Mouse (Mus musculus): ENCODE results near the gene Zfp169. TPM values are rescaled to one million over a fixed set of nuclear protein-coding genes. Genes with fewer than 3 reads are reported as not detected.

Zfp169 gene
- polyA plus RNA-seq, 1 experiment from 2014 or later = 4.9 TPM

DNA sequence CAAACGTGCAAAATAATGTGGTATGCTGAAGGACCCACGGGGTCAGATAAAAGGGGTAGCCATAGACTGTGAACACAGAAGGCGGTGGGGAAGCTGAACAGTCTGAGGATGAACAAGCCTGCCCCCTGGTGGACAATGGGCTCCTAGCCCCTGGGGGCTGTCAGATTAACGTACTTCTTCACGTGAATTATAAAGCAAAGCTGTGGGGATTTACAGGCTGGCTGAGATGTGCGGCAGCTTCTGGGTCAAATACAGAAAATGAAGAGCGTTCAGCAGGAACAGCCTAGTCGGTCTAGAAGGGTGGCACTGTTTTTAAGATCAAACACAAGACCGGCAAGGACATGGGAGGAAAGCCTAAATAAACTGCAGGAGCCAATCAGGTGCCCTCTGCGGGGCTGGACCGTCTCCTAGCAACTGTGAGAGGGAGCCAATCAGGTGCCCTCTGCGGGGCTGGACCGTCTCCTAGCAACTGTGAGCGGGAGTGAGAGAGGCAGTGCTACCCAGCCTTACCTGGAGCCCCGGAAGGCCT, 15.5 kb downstream of the Zfp169 start:
- 11% methylated on average over 15 of the region's 15 CpGs for WGBS
- Histone ChIP-seq H3K27me3 (ENCODE audit: insufficient read depth, poor library complexity, severe bottlenecking) (no peaks in the 10 kb centered on the region), H3K9me3 (peaks cover 10% of the 10 kb centered on the region; the same call in 1 of the 2 replicates), H3K4me3 (peak overlapping the region; percentile 49), H3K27ac (no peak overlapping the region), H3K36me3 (peaks cover 40% of the 10 kb centered on the region), H3K4me1 (replicated peaks) (peaks cover 10% of the 10 kb centered on the region)
- DNase-seq (ENCODE audit: low spot score) = peak; percentile 81

DNA sequence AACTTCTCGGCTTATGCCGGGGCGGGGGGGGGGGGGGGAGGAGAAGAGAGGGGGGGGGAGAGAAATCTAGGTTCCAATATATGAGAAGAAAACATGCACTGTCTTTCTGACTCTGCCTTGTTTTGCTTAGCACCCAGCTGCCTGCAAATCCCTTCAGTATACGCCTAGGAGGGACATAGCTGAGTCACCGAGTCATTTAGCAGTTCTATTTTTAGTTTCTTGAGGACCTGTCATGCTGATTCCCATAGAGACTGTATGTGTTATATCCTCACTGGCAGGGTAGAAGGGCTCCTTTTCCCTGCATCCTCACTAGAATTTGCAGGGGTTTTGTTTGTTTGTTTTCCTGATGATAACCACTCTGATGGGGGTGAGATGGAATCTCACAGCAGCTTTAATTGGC, 20.1 kb downstream of the Zfp169 start:
- WGBS = 93% methylated on average over 5 of the region's 5 CpGs
- H3K36me3 ChIP-seq = peaks cover 76% of the 10 kb centered on the region

DNA sequence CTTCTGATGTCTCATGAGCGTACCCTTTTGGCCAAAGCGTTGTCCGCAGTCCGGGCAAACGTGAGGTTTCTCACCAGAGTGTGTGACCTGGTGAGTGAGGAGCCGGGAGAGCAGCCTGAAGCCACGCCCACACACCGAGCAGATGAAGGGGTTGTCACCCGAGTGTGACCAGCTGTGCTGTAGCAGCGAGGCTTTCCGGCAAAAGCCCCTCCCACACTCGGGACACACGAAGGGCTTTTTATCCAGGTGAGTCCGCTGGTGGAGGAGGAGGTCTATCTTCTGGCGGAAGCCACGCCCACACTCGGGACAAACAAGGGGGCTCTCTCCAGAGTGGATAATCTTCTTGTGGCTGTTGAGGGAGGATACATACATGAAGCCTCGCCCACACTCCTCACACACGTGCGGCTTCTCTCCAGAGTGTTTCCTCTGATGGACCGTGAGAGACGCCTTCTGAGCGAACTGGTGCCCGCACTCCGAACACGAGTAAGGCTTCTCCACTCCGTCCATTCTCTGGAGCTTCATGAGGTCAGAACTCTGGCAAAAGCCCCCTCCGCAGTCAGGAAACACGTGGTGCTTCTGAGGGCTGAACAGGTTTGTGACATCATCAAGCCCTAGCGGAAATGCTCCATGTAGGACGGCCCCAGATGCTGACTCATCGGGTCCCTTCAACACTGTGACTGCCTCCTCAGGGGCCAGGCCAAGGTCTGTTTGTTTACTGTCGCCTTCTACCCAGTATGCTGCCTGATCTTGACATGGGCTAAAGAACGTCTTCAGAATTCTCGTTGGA, 22.7 kb downstream of the Zfp169 start:
- no peak overlapping the region for H3K27ac ChIP-seq
- H3K4me1 ChIP-seq (replicated peaks) = no peaks in the 10 kb centered on the region
- WGBS = 92% methylated on average over 35 of the region's 35 CpGs
- no peak for DNase-seq (ENCODE audit: low spot score)
- no peak overlapping the region for H3K4me3 ChIP-seq
- H3K9me3 ChIP-seq = peaks cover 14% of the 10 kb centered on the region; the same call in 1 of the 2 replicates
- H3K36me3 ChIP-seq = peaks cover 87% of the 10 kb centered on the region
- H3K27me3 ChIP-seq (ENCODE audit: insufficient read depth, poor library complexity, severe bottlenecking) = no peaks in the 10 kb centered on the region

More for the DNA sequence above, 20.1 kb downstream of the Zfp169 start:
- Histone ChIP-seq H3K27ac (no peak overlapping the region), H3K4me3 (no peak overlapping the region), H3K9me3 (peaks cover 15% of the 10 kb centered on the region; the same call in 1 of the 2 replicates), H3K27me3 (ENCODE audit: insufficient read depth, poor library complexity, severe bottlenecking) (no peaks in the 10 kb centered on the region), H3K4me1 (replicated peaks) (peaks cover 8% of the 10 kb centered on the region)
- DNase-seq (ENCODE audit: low spot score) = no peak

DNA sequence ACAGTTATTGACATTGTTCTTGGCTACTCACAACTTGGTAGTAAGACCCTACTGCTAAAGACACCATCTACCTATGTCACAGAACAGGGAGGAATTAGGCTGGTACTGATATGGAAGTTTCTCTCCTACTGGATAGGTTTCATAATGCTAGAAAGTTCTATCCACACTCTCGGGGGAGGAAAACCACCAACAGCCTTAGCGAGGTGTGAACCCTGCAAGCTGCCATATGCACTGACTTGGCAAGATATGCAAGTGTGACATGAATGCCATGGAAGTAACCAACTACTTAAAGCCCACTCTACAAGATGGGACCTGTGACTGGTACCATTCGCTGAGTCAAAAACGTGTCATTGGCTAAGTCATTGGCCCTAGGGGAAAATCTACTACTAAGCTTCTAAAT, 29.6 kb downstream of the Zfp169 start:
- no peaks in the 10 kb centered on the region for H3K27me3 ChIP-seq (ENCODE audit: insufficient read depth, poor library complexity, severe bottlenecking)
- 92% methylated on average over 4 of the region's 4 CpGs for WGBS
- H3K4me3 ChIP-seq = no peak overlapping the region
- no peak overlapping the region for H3K27ac ChIP-seq
- no peak for DNase-seq (ENCODE audit: low spot score)
- H3K4me1 ChIP-seq (replicated peaks) = no peaks in the 10 kb centered on the region
- no peaks in the 10 kb centered on the region for H3K9me3 ChIP-seq
- peaks cover 35% of the 10 kb centered on the region for H3K36me3 ChIP-seq

DNA sequence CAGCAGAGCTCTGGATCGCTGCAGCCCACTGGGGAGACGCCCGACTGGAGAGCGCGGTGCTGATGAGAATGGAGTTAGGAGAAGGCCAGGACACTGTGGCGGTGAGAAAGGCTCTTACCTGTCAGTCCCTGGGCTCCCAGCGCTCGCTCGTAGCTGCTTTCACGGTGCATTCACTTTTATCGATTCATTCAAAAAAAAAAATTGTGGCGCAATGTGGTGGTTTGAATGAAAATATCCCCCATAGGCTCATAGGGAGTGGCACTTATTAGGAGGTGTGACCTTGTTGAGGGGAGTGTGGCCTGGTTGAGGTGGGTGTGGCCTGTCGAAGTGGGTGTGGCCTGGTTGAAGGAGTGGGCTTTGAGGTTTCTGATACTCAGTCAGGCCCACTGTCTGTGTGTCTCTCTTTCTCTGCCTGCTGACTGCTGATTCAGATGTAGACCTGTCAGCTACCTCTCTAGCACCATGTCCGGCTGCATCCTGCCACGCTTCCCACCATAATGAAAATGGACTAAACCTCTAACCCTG, 44.5 kb downstream of the Zfp169 start:
- no peak for DNase-seq (ENCODE audit: low spot score)
- Histone ChIP-seq H3K9me3 (no peaks in the 10 kb centered on the region), H3K36me3 (no peaks in the 10 kb centered on the region), H3K4me1 (replicated peaks) (no peaks in the 10 kb centered on the region; the same call in 1 of the 2 replicates), H3K27me3 (ENCODE audit: insufficient read depth, poor library complexity, severe bottlenecking) (no peaks in the 10 kb centered on the region; the same call in 1 of the 2 replicates), H3K27ac (no peak overlapping the region), H3K4me3 (no peak overlapping the region)
- WGBS = 63% methylated on average over 15 of the region's 15 CpGs

DNA sequence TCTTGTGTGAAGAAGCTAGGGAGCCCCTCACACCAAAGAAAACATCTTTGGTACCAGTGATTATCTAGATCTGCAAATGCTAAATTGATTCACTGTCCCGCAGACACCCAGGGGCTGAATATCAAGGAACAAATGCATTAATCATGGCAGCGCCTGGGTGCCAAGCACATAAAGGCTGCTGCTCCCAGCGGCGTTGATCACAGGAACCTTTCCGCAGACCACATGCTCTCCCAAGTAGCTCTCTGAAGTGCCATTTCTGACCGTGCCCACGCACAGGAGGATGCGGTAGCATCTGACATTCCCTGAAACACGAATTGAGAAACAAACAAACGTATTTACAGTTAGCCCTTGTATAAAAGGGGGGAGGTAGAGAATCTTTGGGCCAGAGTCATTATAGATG, 47.1 kb downstream of the Zfp169 start:
- Histone ChIP-seq H3K36me3 (no peaks in the 10 kb centered on the region), H3K4me1 (replicated peaks) (no peaks in the 10 kb centered on the region; the same call in 1 of the 2 replicates), H3K4me3 (no peak overlapping the region), H3K27me3 (ENCODE audit: insufficient read depth, poor library complexity, severe bottlenecking) (no peaks in the 10 kb centered on the region; the same call in 1 of the 2 replicates), H3K27ac (0 out of 2 replicates have a peak overlapping the region, but pooled peaks have one; percentile 57), H3K9me3 (no peaks in the 10 kb centered on the region)
- no peak for DNase-seq (ENCODE audit: low spot score)
- WGBS = 67% methylated on average over 10 of the region's 10 CpGs

DNA sequence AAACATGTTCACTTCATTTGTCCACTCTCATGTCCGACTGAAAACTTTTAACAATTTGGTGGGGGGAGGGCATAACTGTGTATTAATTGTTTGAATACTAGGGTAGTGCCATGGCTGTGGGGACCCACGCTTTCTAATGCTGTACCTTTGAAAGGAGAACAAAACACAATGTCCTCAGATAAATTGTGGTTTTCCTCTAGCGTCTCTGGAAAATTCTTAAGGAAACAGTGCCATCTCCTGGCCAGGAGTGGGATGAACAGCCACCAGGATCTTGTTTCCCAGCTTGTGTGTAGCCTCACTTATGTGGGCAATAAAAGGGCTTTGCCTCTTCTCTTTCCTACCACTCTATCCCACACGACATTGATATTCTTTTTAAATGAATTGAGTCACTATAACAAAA, 49.1 kb downstream of the Zfp169 start:
- H3K4me3 ChIP-seq = no peak overlapping the region
- H3K9me3 ChIP-seq = no peaks in the 10 kb centered on the region
- no peaks in the 10 kb centered on the region; the same call in 1 of the 2 replicates for H3K27me3 ChIP-seq (ENCODE audit: insufficient read depth, poor library complexity, severe bottlenecking)
- no peaks in the 10 kb centered on the region; the same call in 1 of the 2 replicates for H3K4me1 ChIP-seq (replicated peaks)
- no peaks in the 10 kb centered on the region for H3K36me3 ChIP-seq
- DNase-seq (ENCODE audit: low spot score) = peak; percentile 77
- 20% methylated on average over 4 of the region's 4 CpGs for WGBS
- H3K27ac ChIP-seq = no peak overlapping the region

DNA sequence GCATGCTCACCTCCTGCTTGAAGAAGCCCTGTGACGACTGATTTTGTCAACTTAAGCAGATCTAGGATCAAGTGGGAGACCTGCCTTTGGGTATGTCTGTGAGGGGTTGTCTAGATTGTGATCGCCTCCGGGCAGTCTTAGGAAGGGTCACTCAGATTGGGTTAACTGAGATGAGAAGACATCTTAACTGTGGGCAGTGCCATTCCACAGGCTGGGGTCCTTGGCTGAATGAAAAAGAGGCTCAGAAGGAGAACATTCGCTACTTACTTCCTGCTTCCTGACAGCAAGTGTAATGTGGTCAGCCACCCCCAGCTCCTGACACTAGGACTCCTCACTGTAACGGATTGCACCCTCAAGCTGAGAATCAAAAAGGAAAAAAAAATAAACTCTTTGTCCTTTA, 54.0 kb downstream of the Zfp169 start:
- no peaks in the 10 kb centered on the region for H3K36me3 ChIP-seq
- H3K4me1 ChIP-seq (replicated peaks) = no peaks in the 10 kb centered on the region
- no peaks in the 10 kb centered on the region for H3K9me3 ChIP-seq
- WGBS = 88% methylated on average over 5 of the region's 5 CpGs
- no peak overlapping the region for H3K4me3 ChIP-seq
- H3K27me3 ChIP-seq (ENCODE audit: insufficient read depth, poor library complexity, severe bottlenecking) = no peaks in the 10 kb centered on the region
- no peak overlapping the region for H3K27ac ChIP-seq
- DNase-seq (ENCODE audit: low spot score) = no peak

DNA sequence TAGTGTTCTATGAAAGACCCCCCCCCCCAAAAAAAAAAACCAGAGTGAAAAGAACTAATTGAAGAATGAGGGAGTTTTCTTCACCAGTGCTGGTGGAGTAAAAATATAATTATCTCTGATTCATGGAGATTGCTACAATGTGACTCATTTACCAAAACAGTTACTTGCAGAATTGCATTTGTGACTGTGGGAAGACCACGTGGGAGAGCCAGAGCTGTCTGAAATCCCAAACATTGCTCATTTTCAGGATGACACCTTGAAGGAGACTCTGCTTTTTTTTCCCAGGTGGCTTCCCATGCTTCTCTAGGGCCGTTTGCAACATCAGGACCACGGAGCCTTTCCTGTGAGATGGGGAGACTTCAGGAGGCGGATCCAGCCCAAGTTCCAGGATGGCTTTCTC, 65.1 kb downstream of the Zfp169 start:
- H3K27ac ChIP-seq = no peak overlapping the region; the same call in 1 of the 2 replicates
- DNase-seq (ENCODE audit: low spot score) = no peak
- H3K36me3 ChIP-seq = no peaks in the 10 kb centered on the region
- H3K4me1 ChIP-seq (replicated peaks) = no peaks in the 10 kb centered on the region; the same call in 1 of the 2 replicates
- 59% methylated on average over 4 of the region's 4 CpGs for whole genome bisulfite sequencing
- H3K27me3 ChIP-seq (ENCODE audit: insufficient read depth, poor library complexity, severe bottlenecking) = no peaks in the 10 kb centered on the region; the same call in 1 of the 2 replicates
- no peak overlapping the region for H3K4me3 ChIP-seq
- no peaks in the 10 kb centered on the region for H3K9me3 ChIP-seq

DNA sequence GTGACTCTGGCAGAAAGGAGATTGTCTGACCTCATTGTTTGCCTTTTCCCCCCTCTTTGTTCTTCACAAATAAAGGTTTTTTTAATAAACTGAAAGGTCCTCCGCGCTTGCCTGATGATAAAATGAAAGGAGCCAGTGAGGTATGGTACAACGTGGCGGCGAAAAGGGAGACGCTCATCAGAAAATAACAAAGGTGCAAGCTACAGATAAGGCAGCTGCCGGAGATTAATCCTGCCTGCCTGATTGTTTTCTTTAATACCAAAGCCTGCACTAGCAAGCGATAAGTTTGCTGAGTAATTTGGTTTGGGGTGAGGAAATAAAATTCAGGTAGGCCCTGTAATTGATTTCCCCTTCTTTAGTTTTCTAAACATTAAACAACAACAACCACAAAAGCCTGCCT, 69.3 kb downstream of the Zfp169 start:
- no peak for DNase-seq (ENCODE audit: low spot score)
- no peak overlapping the region for H3K4me3 ChIP-seq
- no peaks in the 10 kb centered on the region for H3K36me3 ChIP-seq
- H3K9me3 ChIP-seq = no peaks in the 10 kb centered on the region
- H3K4me1 ChIP-seq (replicated peaks) = no peaks in the 10 kb centered on the region; the same call in 1 of the 2 replicates
- WGBS = 54% methylated on average over 8 of the region's 8 CpGs
- no peak overlapping the region for H3K27ac ChIP-seq
- H3K27me3 ChIP-seq (ENCODE audit: insufficient read depth, poor library complexity, severe bottlenecking) = no peaks in the 10 kb centered on the region; the same call in 1 of the 2 replicates

DNA sequence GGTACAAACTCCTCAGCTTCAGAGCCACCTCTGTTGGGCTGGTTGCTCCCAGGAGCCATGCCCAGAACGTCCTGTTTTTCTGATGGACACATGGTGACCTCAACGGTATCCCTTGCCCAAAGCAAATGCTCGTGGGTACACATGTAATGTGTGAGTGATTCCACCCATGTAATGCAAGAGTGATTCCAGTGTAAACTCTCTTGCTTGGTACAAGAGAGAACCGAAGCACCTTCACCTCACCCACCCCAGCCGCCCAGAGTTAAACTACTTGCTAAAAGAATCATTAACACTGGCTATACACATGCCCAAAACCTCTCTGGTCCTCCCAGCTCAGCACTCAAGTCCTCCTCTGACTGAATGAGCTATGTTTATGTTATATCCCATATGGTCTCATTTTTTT, 74.9 kb downstream of the Zfp169 start:
- Histone ChIP-seq H3K4me3 (no peak overlapping the region), H3K27me3 (ENCODE audit: insufficient read depth, poor library complexity, severe bottlenecking) (no peaks in the 10 kb centered on the region), H3K27ac (no peak overlapping the region), H3K4me1 (replicated peaks) (peaks cover 7% of the 10 kb centered on the region; the same call in 1 of the 2 replicates), H3K36me3 (no peaks in the 10 kb centered on the region), H3K9me3 (no peaks in the 10 kb centered on the region)
- DNase-seq (ENCODE audit: low spot score) = no peak
- WGBS = 83% methylated on average over 5 of the region's 5 CpGs
